Mouse (Mus musculus): Measurements from ENCODE around the gene Cox14. TPM values are rescaled to one million over a fixed set of nuclear protein-coding genes. Genes with fewer than 3 reads are reported as not detected.

Gene Cox14
- polyA plus RNA-seq, 1 experiment = 284 TPM

- H3K27me3 ChIP-seq (ENCODE audit: control insufficient read depth, insufficient read depth, low read length) = no peaks in the 10 kb centered on the region
- TF ChIP-seq CTCF (IDR thresholded peaks at IDR 0.05; ENCODE audit: borderline replicate concordance, control insufficient read depth, extremely low read depth, insufficient read depth, low read length, poor library complexity) (no peak), POLR2A (IDR thresholded peaks at IDR 0.05; ENCODE audit: control insufficient read depth, extremely low read depth, insufficient read depth, low read length, poor library complexity) (no peak)
- no peak overlapping the region for H3K27ac ChIP-seq (ENCODE audit: control insufficient read depth, insufficient read depth, low read length)
- H3K4me3 ChIP-seq (ENCODE audit: control insufficient read depth, insufficient read depth, low read length) = no peak overlapping the region
- 88% methylated on average over 11 of the region's 12 CpGs for WGBS
- peaks cover 10% of the 10 kb centered on the region for H3K36me3 ChIP-seq (ENCODE audit: control insufficient read depth, insufficient read depth, low read length)
- peaks cover 6% of the 10 kb centered on the region for H3K4me1 ChIP-seq (replicated peaks; ENCODE audit: control insufficient read depth, insufficient read depth, low read length)
- no peak for DNase-seq
Measured at GRCm38 (mm10) chr15:99716814-99717213, 8.6 kb upstream of the Cox14 start.

DNA sequence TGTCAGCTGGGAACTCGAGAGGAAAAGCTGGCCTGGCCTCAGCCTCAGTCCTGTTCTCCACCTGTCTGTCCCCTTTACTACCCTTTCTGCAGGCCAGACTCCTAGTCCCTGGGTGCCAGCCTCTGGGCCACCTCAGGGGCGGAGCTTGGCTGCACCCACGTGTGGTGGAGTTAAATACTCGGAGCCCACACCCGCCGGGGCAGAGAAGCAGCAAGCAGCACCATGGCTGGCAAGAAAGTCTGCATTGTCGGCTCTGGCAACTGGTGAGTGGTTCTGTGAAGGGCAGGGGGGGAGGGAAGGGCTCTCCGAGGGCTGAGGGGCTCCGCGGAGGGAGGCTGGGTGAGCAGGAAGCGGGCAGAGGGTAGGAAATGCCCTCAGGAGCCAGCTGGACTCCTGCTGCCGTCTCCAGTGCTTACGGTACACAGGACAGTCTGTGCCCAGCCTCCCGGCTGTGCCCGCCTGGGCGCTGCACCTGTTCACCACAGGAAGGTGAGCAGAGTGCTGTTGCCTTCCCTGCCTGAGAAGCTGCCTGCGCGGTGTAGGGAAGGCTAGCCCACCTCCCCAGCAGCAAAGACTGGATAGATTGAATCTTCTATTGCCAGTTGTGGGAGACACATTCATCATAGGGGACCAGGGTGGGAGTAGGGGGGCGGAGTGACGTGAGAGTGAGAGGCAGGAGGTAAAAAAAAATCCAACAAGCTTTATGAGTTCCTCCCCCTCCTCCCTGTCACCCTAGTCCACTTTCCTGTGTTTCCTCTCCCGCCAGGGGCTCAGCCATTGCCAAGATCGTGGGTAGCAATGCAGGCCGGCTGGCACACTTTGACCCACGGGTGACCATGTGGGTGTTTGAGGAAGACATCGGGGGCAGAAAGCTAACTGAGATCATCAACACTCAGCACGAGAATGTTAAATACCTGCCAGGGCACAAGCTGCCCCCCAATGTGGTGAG lies 7.8 kb upstream of the Cox14 start, which contains the start of gene Gpd1:
Gene Gpd1, plus strand, starts transcription at position 130 of the 949 bp plus-strand sequence.
- Histone ChIP-seq H3K27ac (ENCODE audit: control insufficient read depth, insufficient read depth, low read length) (no peak within 1 kb of the TSS), H3K27me3 (ENCODE audit: control insufficient read depth, insufficient read depth, low read length) (no peaks in the 10 kb centered on the region), H3K4me1 (replicated peaks; ENCODE audit: control insufficient read depth, insufficient read depth, low read length) (peaks cover 6% of the 10 kb centered on the region), H3K4me3 (ENCODE audit: control insufficient read depth, insufficient read depth, low read length) (no peak within 1 kb of the TSS), H3K36me3 (ENCODE audit: control insufficient read depth, insufficient read depth, low read length) (peaks cover 2% of the 10 kb centered on the region)
- WGBS = 18% methylated on average over 26 of the region's 26 CpGs
- DNase-seq = no peak
- no peak for TF ChIP-seq POLR2A (IDR thresholded peaks at IDR 0.05; ENCODE audit: control insufficient read depth, extremely low read depth, insufficient read depth, low read length, poor library complexity)
- no peak for TF ChIP-seq CTCF (IDR thresholded peaks at IDR 0.05; ENCODE audit: borderline replicate concordance, control insufficient read depth, extremely low read depth, insufficient read depth, low read length, poor library complexity)

DNA sequence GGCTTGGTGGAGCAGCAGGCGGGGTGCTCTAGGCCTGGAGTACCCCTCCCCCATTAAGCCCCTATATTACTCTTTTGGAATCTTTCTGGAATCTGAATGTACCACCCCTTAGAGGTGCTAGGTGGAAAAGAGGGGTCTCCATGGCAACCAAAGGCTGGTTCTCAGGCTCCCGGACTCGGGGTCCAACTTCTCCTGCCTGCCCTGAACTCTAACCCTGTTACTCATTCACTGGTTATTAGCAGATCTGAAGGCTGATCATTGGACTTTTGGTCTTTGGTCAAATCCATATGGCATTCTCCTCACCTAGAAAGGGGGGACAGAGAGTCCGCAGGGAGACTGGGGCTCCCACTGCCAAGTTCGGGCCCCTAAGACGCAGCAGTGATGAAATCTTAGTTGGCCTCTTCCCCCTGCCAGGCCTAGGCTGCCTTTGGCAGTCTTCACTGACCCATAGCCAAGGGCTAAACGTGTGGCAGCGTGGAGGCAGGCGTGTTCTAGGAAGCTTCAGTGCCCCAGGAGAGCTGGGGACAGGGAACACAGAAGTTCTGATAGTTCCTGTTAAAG lies 6.9 kb upstream of the Cox14 start:
- Histone ChIP-seq H3K27me3 (ENCODE audit: control insufficient read depth, insufficient read depth, low read length) (no peaks in the 10 kb centered on the region), H3K36me3 (ENCODE audit: control insufficient read depth, insufficient read depth, low read length) (no peaks in the 10 kb centered on the region), H3K27ac (ENCODE audit: control insufficient read depth, insufficient read depth, low read length) (no peak overlapping the region), H3K4me1 (replicated peaks; ENCODE audit: control insufficient read depth, insufficient read depth, low read length) (peaks cover 6% of the 10 kb centered on the region), H3K4me3 (ENCODE audit: control insufficient read depth, insufficient read depth, low read length) (no peak overlapping the region)
- WGBS = 96% methylated on average over 9 of the region's 9 CpGs
- DNase-seq = no peak
- no peak for TF ChIP-seq POLR2A (IDR thresholded peaks at IDR 0.05; ENCODE audit: control insufficient read depth, extremely low read depth, insufficient read depth, low read length, poor library complexity)
- TF ChIP-seq CTCF (IDR thresholded peaks at IDR 0.05; ENCODE audit: borderline replicate concordance, control insufficient read depth, extremely low read depth, insufficient read depth, low read length, poor library complexity) = no peak

- H3K4me1 ChIP-seq (replicated peaks; ENCODE audit: control insufficient read depth, insufficient read depth, low read length) = peaks cover 16% of the 10 kb centered on the region
- H3K27me3 ChIP-seq (ENCODE audit: control insufficient read depth, insufficient read depth, low read length) = no peaks in the 10 kb centered on the region
- no peak overlapping the region for H3K4me3 ChIP-seq (ENCODE audit: control insufficient read depth, insufficient read depth, low read length)
- DNase-seq = no peak
- TF ChIP-seq POLR2A (IDR thresholded peaks at IDR 0.05; ENCODE audit: control insufficient read depth, extremely low read depth, insufficient read depth, low read length, poor library complexity) = no peak
- no peak for TF ChIP-seq CTCF (IDR thresholded peaks at IDR 0.05; ENCODE audit: borderline replicate concordance, control insufficient read depth, extremely low read depth, insufficient read depth, low read length, poor library complexity)
- H3K27ac ChIP-seq (ENCODE audit: control insufficient read depth, insufficient read depth, low read length) = no peak overlapping the region
- no peaks in the 10 kb centered on the region for H3K36me3 ChIP-seq (ENCODE audit: control insufficient read depth, insufficient read depth, low read length)
- WGBS = 91% methylated on average over 8 of the region's 8 CpGs
Measured at GRCm38 (mm10) chr15:99719865-99720264, 5.6 kb upstream of the Cox14 start.

- Histone ChIP-seq H3K27ac (ENCODE audit: control insufficient read depth, insufficient read depth, low read length) (no peak overlapping the region), H3K4me3 (ENCODE audit: control insufficient read depth, insufficient read depth, low read length) (no peak overlapping the region), H3K36me3 (ENCODE audit: control insufficient read depth, insufficient read depth, low read length) (no peaks in the 10 kb centered on the region), H3K27me3 (ENCODE audit: control insufficient read depth, insufficient read depth, low read length) (no peaks in the 10 kb centered on the region), H3K4me1 (replicated peaks; ENCODE audit: control insufficient read depth, insufficient read depth, low read length) (peaks cover 16% of the 10 kb centered on the region)
- TF ChIP-seq CTCF (IDR thresholded peaks at IDR 0.05; ENCODE audit: borderline replicate concordance, control insufficient read depth, extremely low read depth, insufficient read depth, low read length, poor library complexity) (no peak), POLR2A (IDR thresholded peaks at IDR 0.05; ENCODE audit: control insufficient read depth, extremely low read depth, insufficient read depth, low read length, poor library complexity) (no peak)
- 88% methylated on average over 25 of the region's 25 CpGs for WGBS
- no peak for DNase-seq
Measured at GRCm38 (mm10) chr15:99721921-99722743, 3.3 kb upstream of the Cox14 start.

GRCm38 (mm10) chr15:99723120-99723514 lies 2.3 kb upstream of the Cox14 start:
- no peak overlapping the region for H3K4me3 ChIP-seq (ENCODE audit: control insufficient read depth, insufficient read depth, low read length)
- H3K27ac ChIP-seq (ENCODE audit: control insufficient read depth, insufficient read depth, low read length) = no peak overlapping the region
- WGBS = 69% methylated on average over 10 of the region's 10 CpGs
- peaks cover 10% of the 10 kb centered on the region for H3K4me1 ChIP-seq (replicated peaks; ENCODE audit: control insufficient read depth, insufficient read depth, low read length)
- TF ChIP-seq POLR2A (IDR thresholded peaks at IDR 0.05; ENCODE audit: control insufficient read depth, extremely low read depth, insufficient read depth, low read length, poor library complexity) (no peak), CTCF (IDR thresholded peaks at IDR 0.05; ENCODE audit: borderline replicate concordance, control insufficient read depth, extremely low read depth, insufficient read depth, low read length, poor library complexity) (no peak)
- H3K27me3 ChIP-seq (ENCODE audit: control insufficient read depth, insufficient read depth, low read length) = no peaks in the 10 kb centered on the region
- H3K36me3 ChIP-seq (ENCODE audit: control insufficient read depth, insufficient read depth, low read length) = no peaks in the 10 kb centered on the region
- no peak for DNase-seq

Measured in thymus, adult 2 months (tissue).